Mouse (Mus musculus): Measurements from ENCODE around the gene Cass4. TPM values are rescaled to one million over a fixed set of nuclear protein-coding genes. Genes with fewer than 3 reads are reported as not detected.

Cass4 gene
- total and polyA plus RNA-seq, 3 experiments: 0.16 to 0.87 TPM; not detected in 1

DNA sequence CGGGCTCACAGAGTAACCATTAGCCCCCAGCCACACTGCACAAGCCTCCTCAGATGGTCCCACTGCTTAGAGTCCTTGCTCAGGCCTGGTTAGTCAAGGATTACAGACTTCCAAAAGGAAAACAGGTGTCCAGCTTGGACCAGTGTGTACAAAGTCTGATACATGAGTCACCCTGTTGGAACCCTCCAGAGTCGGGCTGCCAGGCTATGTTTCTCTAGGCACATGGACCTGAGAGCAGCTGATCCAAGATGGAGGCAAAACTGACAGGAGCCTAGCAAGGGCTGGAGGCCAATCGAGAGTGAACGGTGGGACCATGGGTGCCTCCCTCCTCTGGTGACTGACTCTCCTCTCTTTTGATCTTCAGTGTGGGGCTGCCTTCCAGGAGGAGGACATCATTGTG is 69.2 kb downstream of the Cass4 start:
- TF ChIP-seq POLR2AphosphoS5 (IDR thresholded peaks at IDR 0.05; ENCODE audit: insufficient replicate concordance, low read depth, low read length): no peak
- TF ChIP-seq TAL1 (conservative IDR thresholded peaks at IDR 0.05; ENCODE audit: low read depth, low read length): no peak
- TF ChIP-seq CTCF (IDR thresholded peaks at IDR 0.05; ENCODE audit: low read depth, low read length): no peak
- no peak for TF ChIP-seq GATA2 (IDR thresholded peaks at IDR 0.05; ENCODE audit: borderline replicate concordance, low read depth, low read length)
- TF ChIP-seq GATA1 (IDR thresholded peaks at IDR 0.05; ENCODE audit: borderline replicate concordance, low read length): no peak
- Histone ChIP-seq H3K4me1 (ENCODE audit: insufficient read depth, low read depth, low read length) (no peaks in the 10 kb centered on the region), H3K4me3 (ENCODE audit: low read depth, low read length) (no peak overlapping the region), H3K27me3 (ENCODE audit: insufficient read depth, low read length) (no peaks in the 10 kb centered on the region), H3K36me3 (replicated peaks) (peaks cover 93% of the 10 kb centered on the region), H3K9me3 (replicated peaks) (no peaks in the 10 kb centered on the region)
- DNase-seq (ENCODE audit: low spot score): no peak
- no peak for ATAC-seq (ENCODE audit: extremely low read depth, insufficient number of reproducible peaks, low FRiP score, poor library complexity, severe bottlenecking)

GRCm38 (mm10) chr2:172466427-172467132 is 73.0 kb downstream of the Cass4 start:
- H3K27me3 ChIP-seq (ENCODE audit: insufficient read depth, low read length): no peaks in the 10 kb centered on the region
- H3K9me3 ChIP-seq (replicated peaks): no peaks in the 10 kb centered on the region
- H3K36me3 ChIP-seq (replicated peaks): peaks cover 90% of the 10 kb centered on the region
- DNase-seq (ENCODE audit: low spot score) (no peak), ATAC-seq (ENCODE audit: extremely low read depth, insufficient number of reproducible peaks, low FRiP score, poor library complexity, severe bottlenecking) (no peak)
- TF ChIP-seq POLR2AphosphoS5 (IDR thresholded peaks at IDR 0.05; ENCODE audit: insufficient replicate concordance, low read depth, low read length): no peak
- TF ChIP-seq CTCF (IDR thresholded peaks at IDR 0.05; ENCODE audit: low read depth, low read length): no peak
- no peak for TF ChIP-seq GATA1 (IDR thresholded peaks at IDR 0.05; ENCODE audit: borderline replicate concordance, low read length)
- no peak for TF ChIP-seq TAL1 (conservative IDR thresholded peaks at IDR 0.05; ENCODE audit: low read depth, low read length)
- no peak for TF ChIP-seq GATA2 (IDR thresholded peaks at IDR 0.05; ENCODE audit: borderline replicate concordance, low read depth, low read length)
- H3K4me3 ChIP-seq (ENCODE audit: low read depth, low read length): no peak overlapping the region
- H3K4me1 ChIP-seq (ENCODE audit: insufficient read depth, low read depth, low read length): no peaks in the 10 kb centered on the region

DNA sequence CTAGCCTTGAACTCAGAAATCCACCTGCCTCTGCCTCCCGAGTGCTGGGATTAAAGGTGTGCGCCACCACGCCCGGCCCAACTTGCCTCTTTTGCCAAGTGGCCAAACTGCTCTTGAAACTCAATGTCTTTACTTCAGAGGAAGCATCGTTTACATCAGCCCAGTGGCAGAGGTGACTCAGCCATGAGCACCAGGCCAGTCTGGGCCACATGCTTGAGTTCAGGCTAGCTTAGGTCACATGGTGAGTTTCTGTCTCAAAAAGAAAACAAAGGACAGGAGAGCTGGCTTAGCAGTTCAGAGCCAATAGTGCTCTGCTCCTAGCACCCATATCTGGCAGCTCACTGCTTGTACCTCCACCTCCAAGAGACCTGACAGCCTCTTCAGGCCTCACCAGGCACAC is 73.6 kb downstream of the Cass4 start:
- Histone ChIP-seq H3K36me3 (replicated peaks) (peaks cover 89% of the 10 kb centered on the region), H3K4me3 (ENCODE audit: low read depth, low read length) (no peak overlapping the region), H3K4me1 (ENCODE audit: insufficient read depth, low read depth, low read length) (no peaks in the 10 kb centered on the region), H3K9me3 (replicated peaks) (no peaks in the 10 kb centered on the region), H3K27me3 (ENCODE audit: insufficient read depth, low read length) (no peaks in the 10 kb centered on the region)
- TF ChIP-seq POLR2AphosphoS5 (IDR thresholded peaks at IDR 0.05; ENCODE audit: insufficient replicate concordance, low read depth, low read length) (no peak), GATA2 (IDR thresholded peaks at IDR 0.05; ENCODE audit: borderline replicate concordance, low read depth, low read length) (no peak), GATA1 (IDR thresholded peaks at IDR 0.05; ENCODE audit: borderline replicate concordance, low read length) (no peak), CTCF (IDR thresholded peaks at IDR 0.05; ENCODE audit: low read depth, low read length) (no peak), TAL1 (conservative IDR thresholded peaks at IDR 0.05; ENCODE audit: low read depth, low read length) (no peak)
- DNase-seq (ENCODE audit: low spot score) (no peak), ATAC-seq (ENCODE audit: extremely low read depth, insufficient number of reproducible peaks, low FRiP score, poor library complexity, severe bottlenecking) (no peak)

DNA sequence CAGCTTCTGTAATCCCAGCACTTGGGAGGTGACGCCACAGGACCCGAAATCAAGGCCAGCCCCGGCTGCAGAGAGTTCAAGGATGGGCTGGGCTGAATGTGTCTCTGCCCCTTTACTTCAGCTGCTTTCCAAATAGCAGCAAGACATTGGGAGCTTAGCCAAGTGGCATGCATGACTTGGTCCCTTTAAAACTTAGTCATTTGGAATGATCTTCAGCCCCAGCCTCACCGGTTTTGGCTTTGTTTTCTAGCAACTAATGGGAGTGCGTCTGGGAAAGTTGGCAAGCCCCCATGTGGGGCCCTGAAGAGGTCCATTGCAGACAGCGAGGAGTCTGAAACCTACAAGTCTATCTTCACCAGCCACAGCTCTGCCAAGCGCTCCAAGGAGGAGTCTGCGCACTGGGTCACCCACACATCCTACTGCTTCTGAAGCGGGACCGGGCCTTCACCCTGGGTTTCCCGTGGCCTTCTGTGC is 74.8 kb downstream of the Cass4 start:
- Histone ChIP-seq H3K27me3 (ENCODE audit: insufficient read depth, low read length) (no peaks in the 10 kb centered on the region), H3K36me3 (replicated peaks) (peaks cover 81% of the 10 kb centered on the region), H3K9me3 (replicated peaks) (no peaks in the 10 kb centered on the region), H3K4me3 (ENCODE audit: low read depth, low read length) (no peak overlapping the region), H3K4me1 (ENCODE audit: insufficient read depth, low read depth, low read length) (no peaks in the 10 kb centered on the region)
- ATAC-seq (ENCODE audit: extremely low read depth, insufficient number of reproducible peaks, low FRiP score, poor library complexity, severe bottlenecking) (no peak), DNase-seq (ENCODE audit: low spot score) (no peak)
- TF ChIP-seq POLR2AphosphoS5 (IDR thresholded peaks at IDR 0.05; ENCODE audit: insufficient replicate concordance, low read depth, low read length) (no peak), CTCF (IDR thresholded peaks at IDR 0.05; ENCODE audit: low read depth, low read length) (no peak), TAL1 (conservative IDR thresholded peaks at IDR 0.05; ENCODE audit: low read depth, low read length) (no peak), GATA2 (IDR thresholded peaks at IDR 0.05; ENCODE audit: borderline replicate concordance, low read depth, low read length) (no peak), GATA1 (IDR thresholded peaks at IDR 0.05; ENCODE audit: borderline replicate concordance, low read length) (no peak)

DNA sequence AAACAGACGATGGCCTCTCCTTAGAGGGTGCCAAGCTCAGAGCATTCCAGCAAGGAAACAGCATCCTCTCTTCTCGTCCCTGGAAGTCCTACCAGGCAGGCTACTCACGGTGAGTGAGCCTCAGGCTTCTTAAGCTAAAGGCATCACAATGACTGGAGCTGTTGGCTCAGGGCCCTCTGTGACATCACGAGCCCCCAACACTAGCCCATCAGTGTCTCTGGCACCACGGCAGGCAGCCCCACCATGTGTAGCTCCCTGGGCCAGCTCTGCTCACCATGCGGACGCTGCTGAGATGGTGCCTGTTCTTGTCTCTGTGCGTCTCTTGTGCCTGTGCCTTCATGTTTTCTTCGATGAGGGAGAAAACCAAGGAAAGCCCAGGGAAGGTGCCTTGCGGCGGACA is 78.7 kb downstream of the Cass4 start, which contains the start of gene Fam209:
TSS of gene Fam209 (plus strand) at position 203 of the 400 bp plus-strand sequence.
- Histone ChIP-seq H3K36me3 (replicated peaks) (peaks cover 42% of the 10 kb centered on the region), H3K27me3 (ENCODE audit: insufficient read depth, low read length) (peaks cover 3% of the 10 kb centered on the region; the same call in 1 of the 2 replicates), H3K4me3 (ENCODE audit: low read depth, low read length) (no peak within 1 kb of the TSS), H3K9me3 (replicated peaks) (no peaks in the 10 kb centered on the region), H3K4me1 (ENCODE audit: insufficient read depth, low read depth, low read length) (peaks cover 2% of the 10 kb centered on the region; the same call in 1 of the 2 replicates)
- ATAC-seq (ENCODE audit: extremely low read depth, insufficient number of reproducible peaks, low FRiP score, poor library complexity, severe bottlenecking) (no peak), DNase-seq (ENCODE audit: low spot score) (no peak)
- TF ChIP-seq TAL1 (conservative IDR thresholded peaks at IDR 0.05; ENCODE audit: low read depth, low read length): no peak
- TF ChIP-seq POLR2AphosphoS5 (IDR thresholded peaks at IDR 0.05; ENCODE audit: insufficient replicate concordance, low read depth, low read length): no peak
- TF ChIP-seq GATA2 (IDR thresholded peaks at IDR 0.05; ENCODE audit: borderline replicate concordance, low read depth, low read length): no peak
- no peak for TF ChIP-seq CTCF (IDR thresholded peaks at IDR 0.05; ENCODE audit: low read depth, low read length)
- TF ChIP-seq GATA1 (IDR thresholded peaks at IDR 0.05; ENCODE audit: borderline replicate concordance, low read length): no peak

DNA sequence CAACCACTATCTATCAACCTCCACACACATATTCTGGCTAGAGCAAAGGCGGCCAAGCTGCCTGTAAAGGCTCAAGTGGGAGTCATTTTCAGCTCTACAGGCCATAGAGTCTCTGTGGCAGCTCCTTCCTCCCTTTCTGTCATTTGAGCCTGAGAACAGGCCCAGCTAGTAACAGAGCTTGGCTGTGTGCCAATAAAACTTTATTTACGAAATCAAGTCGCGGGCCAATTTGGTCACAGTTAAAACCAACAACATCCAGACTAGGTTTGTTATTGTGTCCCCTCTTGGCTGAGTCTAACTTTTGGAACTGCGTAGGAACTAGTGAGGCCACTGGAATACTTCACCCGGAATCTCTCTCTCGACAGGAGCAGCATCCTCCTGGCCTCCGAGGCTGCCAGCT is 80.0 kb downstream of the Cass4 start:
- DNase-seq (ENCODE audit: low spot score): no peak
- Histone ChIP-seq H3K36me3 (replicated peaks) (peaks cover 30% of the 10 kb centered on the region), H3K9me3 (replicated peaks) (no peaks in the 10 kb centered on the region), H3K4me3 (ENCODE audit: low read depth, low read length) (no peak overlapping the region), H3K27me3 (ENCODE audit: insufficient read depth, low read length) (peaks cover 3% of the 10 kb centered on the region; the same call in 1 of the 2 replicates), H3K4me1 (ENCODE audit: insufficient read depth, low read depth, low read length) (peaks cover 2% of the 10 kb centered on the region; the same call in 1 of the 2 replicates)
- no peak for ATAC-seq (ENCODE audit: extremely low read depth, insufficient number of reproducible peaks, low FRiP score, poor library complexity, severe bottlenecking)
- no peak for TF ChIP-seq CTCF (IDR thresholded peaks at IDR 0.05; ENCODE audit: low read depth, low read length)
- TF ChIP-seq TAL1 (conservative IDR thresholded peaks at IDR 0.05; ENCODE audit: low read depth, low read length): no peak
- no peak for TF ChIP-seq POLR2AphosphoS5 (IDR thresholded peaks at IDR 0.05; ENCODE audit: insufficient replicate concordance, low read depth, low read length)
- no peak for TF ChIP-seq GATA1 (IDR thresholded peaks at IDR 0.05; ENCODE audit: borderline replicate concordance, low read length)
- no peak for TF ChIP-seq GATA2 (IDR thresholded peaks at IDR 0.05; ENCODE audit: borderline replicate concordance, low read depth, low read length)

Data from G1E (cell line).